Mouse (Mus musculus) mesoderm, embryonic 11.5 days (tissue): Measurements from ENCODE around the gene Tnfrsf19.

Experiments
- DNase-seq: peaks from one replicate; pipeline ENCODE4 v3.0.0-alpha.2; 2012; ENCODE audit warnings: low read depth, low spot score

The Tnfrsf19 gene

GRCm38 (mm10) chr14:60964016-60964810, 82.1 kb downstream of the Tnfrsf19 start:
- DNase-seq, result no peak

DNA sequence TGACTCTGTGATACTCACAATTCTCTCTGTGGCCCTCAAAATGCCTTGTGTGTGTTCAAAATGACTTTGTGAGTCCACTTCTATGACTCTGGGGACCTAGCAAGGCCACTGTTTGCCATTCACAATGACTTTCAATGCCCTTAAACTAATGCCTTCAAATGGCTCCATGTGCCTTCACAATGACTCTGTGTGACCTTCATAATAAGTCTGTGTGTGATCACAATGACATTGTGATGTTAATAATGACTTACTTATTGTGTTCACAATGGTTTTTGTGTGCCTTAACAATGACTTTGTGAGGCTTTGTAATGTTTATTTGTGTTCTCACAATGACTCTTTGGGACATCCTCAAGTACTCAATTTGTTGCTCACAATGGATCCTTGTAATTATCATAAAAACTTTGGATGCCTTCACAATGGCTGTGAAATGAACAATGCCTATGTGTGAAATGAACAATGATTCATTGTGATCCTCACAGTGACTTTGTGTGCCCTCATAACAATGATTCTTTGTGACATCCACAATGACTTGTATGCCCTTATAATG, 88.6 kb downstream of the Tnfrsf19 start:
- DNase-seq, result no peak

DNA sequence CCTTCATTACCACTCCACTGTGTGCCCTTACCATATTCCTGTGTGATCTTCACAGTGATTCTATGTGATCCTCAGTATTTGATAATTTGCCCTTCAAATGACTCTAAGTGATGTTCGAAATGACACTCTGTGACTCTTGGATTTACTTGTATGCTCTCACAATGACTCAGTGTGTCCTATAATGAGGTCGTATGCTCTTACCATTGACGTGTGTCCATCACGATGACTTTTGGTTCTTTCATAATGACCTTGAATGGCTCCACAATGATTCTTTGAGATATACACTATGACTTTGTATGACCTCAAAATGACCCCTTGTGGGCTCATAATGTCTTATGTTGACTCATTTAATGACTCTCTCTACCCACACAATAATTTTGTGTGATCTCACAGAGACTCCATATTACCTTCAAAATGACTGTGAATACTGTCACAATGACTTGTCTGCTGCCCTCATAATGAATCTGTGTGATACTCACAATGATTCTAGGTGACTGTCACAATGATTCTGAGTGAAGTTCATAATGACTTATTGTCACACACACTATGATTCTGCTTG, 108.7 kb downstream of the Tnfrsf19 start:
- DNase-seq, result no peak

DNA sequence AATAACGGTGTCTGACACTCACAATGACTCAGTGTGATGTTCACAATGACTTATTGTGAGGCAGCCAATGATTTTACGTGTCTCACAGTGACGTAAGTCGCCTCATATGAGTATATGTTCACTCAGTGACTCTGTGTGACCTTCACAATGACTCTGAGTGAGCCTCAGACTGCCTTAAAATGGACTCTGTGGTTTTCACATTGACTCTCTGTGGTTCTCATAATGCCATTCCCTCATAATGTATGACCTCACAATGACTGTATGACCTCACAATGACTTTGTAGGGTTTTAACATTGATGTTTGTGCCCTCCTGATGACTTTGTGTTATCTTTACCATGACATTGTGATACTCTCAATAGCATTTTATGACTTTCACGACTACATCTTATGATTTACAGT, 110.6 kb downstream of the Tnfrsf19 start:
- DNase-seq, result no peak

GRCm38 (mm10) chr14:60926011-60926410, 120.3 kb downstream of the Tnfrsf19 start:
- DNase-seq, result no peak

DNA sequence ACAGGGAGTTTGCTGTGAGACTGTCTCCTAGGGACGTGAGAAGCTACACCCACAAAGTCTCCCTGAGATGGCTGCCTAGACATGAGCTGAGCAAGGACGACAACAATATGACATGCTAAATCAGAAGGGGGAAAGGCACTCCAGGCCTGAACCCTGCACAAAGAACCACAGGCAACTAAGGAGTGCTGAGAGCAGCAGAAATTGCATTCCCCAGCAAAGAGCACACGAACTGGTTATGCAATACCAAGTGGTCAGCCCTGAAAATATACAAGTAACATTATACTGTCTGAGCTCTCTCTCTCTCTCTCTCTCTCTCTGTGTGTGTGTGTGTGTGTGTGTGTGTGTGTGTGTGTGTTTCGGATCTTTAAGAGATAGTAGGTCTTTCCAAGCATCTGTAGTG, 129.6 kb downstream of the Tnfrsf19 start:
- no peak for DNase-seq
